Mouse (Mus musculus) induced T-regulatory cell, adult 2 months (primary cell): ENCODE data around the gene Traf4.

Source experiments
- DNase-seq: peaks from one replicate; pipeline ENCODE4 v3.0.0-alpha.2; 2012; ENCODE audit warnings: low read depth

The Traf4 gene

GRCm38 (mm10) chr11:78182961-78183844 lies 17.8 kb upstream of the Traf4 start, which contains the start of gene Rpl23a:
Gene Rpl23a (minus strand): TSS chr11:78183584.
- DNase-seq, result peak; percentile 93

GRCm38 (mm10) chr11:78182450-78182849 lies 17.1 kb upstream of the Traf4 start:
- DNase-seq, result peak; percentile 42

GRCm38 (mm10) chr11:78181830-78182357 lies 16.5 kb upstream of the Traf4 start:
- DNase-seq, result peak; percentile 18

- DNase-seq, result peak; percentile 20
These were observed 14.8 kb upstream of the Traf4 start for GRCm38 (mm10) chr11:78180081-78180761.

GRCm38 (mm10) chr11:78179438-78179999 lies 14.1 kb upstream of the Traf4 start:
- peak; percentile 52 for DNase-seq

GRCm38 (mm10) chr11:78178859-78179437 lies 13.6 kb upstream of the Traf4 start:
- no peak for DNase-seq

- peak; percentile 95 for DNase-seq
These were observed 12.8 kb upstream of the Traf4 start for GRCm38 (mm10) chr11:78177903-78178858.

GRCm38 (mm10) chr11:78177437-78177836 lies 12.0 kb upstream of the Traf4 start:
- no peak for DNase-seq

GRCm38 (mm10) chr11:78176905-78177331 lies 11.5 kb upstream of the Traf4 start:
- DNase-seq, result peak; percentile 92

GRCm38 (mm10) chr11:78176402-78176862 lies 11.0 kb upstream of the Traf4 start, which contains the start of the genes Nek8 and Tlcd1:
Gene Nek8 (minus strand): TSS chr11:78176675.
Gene Tlcd1 (plus strand): TSS chr11:78176711.
- DNase-seq, result peak; percentile 98

- no peak for DNase-seq
These were observed 10.5 kb upstream of the Traf4 start for GRCm38 (mm10) chr11:78175771-78176401.

- DNase-seq, result no peak
These were observed 9.1 kb upstream of the Traf4 start for GRCm38 (mm10) chr11:78174506-78174905.

- DNase-seq, result no peak
These were observed 7.5 kb upstream of the Traf4 start for GRCm38 (mm10) chr11:78172748-78173383.

GRCm38 (mm10) chr11:78172034-78172747 lies 6.8 kb upstream of the Traf4 start:
- DNase-seq, result peak; percentile 42

GRCm38 (mm10) chr11:78171328-78171727 lies 5.9 kb upstream of the Traf4 start:
- DNase-seq, result peak; percentile 56

GRCm38 (mm10) chr11:78170306-78170705 lies 4.9 kb upstream of the Traf4 start:
- no peak for DNase-seq

GRCm38 (mm10) chr11:78168541-78169468 lies 3.4 kb upstream of the Traf4 start:
- peak; percentile 84 for DNase-seq
